Mouse (Mus musculus) forebrain, postnatal 0 days (tissue): ENCODE measurements around the gene Fam167b. TPM values are rescaled to one million over a fixed set of nuclear protein-coding genes. Genes with fewer than 3 reads are reported as not detected.

Experiments used
- ATAC-seq: fragments of 200-750 bp; cut with Nextera tagmentation; 2 replicates; pipeline ENCODE4 v1.8.0; 2017; ENCODE audit warnings: mild to moderate bottlenecking, moderate library complexity
- DNase-seq: peaks from one replicate; pipeline ENCODE4 v3.0.0-alpha.2; 2015
- H3K27ac ChIP-seq: fragments of 300-500 bp; sonication (generic); 2 replicates; pipeline ENCODE4 v1.5.1; 2014; ENCODE audit warnings: low read depth, mild to moderate bottlenecking, antibody characterized with exemption, low read length, moderate library complexity, mixed read lengths
- H3K27me3 ChIP-seq: fragments of 300-500 bp; sonication (generic); 2 replicates; pipeline ENCODE4 v1.6.1; 2014; ENCODE audit warnings: mild to moderate bottlenecking, low read length, mixed read lengths; ENCODE audit not compliant: insufficient read depth
- H3K36me3 ChIP-seq: fragments of 300-500 bp; sonication (generic); 2 replicates; pipeline ENCODE4 v1.6.1; 2014; ENCODE audit warnings: mild to moderate bottlenecking, moderate library complexity; ENCODE audit not compliant: insufficient read depth
- H3K4me1 ChIP-seq: fragments of 300-500 bp; sonication (generic); 2 replicates; pipeline ENCODE4 v1.6.1; 2014; ENCODE audit warnings: antibody characterized with exemption; ENCODE audit not compliant: insufficient read depth
- H3K4me2 ChIP-seq: fragments of 300-500 bp; sonication (generic); 2 replicates; pipeline ENCODE4 v1.6.1; 2014; ENCODE audit warnings: low read depth, mild to moderate bottlenecking, moderate library complexity
- H3K4me3 ChIP-seq: fragments of 300-500 bp; sonication (generic); 2 replicates; pipeline ENCODE4 v1.5.1; 2014; ENCODE audit warnings: low read depth, low read length, mixed read lengths
- H3K9ac ChIP-seq: fragments of 300-500 bp; sonication (generic); 2 replicates; pipeline ENCODE4 v1.6.1; 2014; ENCODE audit warnings: mild to moderate bottlenecking
- H3K9me3 ChIP-seq: fragments of 300-500 bp; sonication (generic); 2 replicates; pipeline ENCODE4 v1.6.1; 2016; ENCODE audit warnings: low read length
- CTCF ChIP-seq: sonication (generic); IDR thresholded peaks from 2 replicates; pipeline ENCODE4 v1.5.1; 2016; ENCODE audit warnings: antibody characterized with exemption, control low read depth, low read depth
- WGBS: fragments of 180-500 bp; shearing (Covaris S2); extraction: QIAGEN DNeasy Blood & Tissue Kit; methylation state at CpG from one replicate; pipeline ENCODE4 v1.1.7; 2014; 5-methylcytosine and 5-hydroxymethylcytosine counted together
- polyA plus RNA-seq: library from polyadenylated mRNA; unstranded; fragments of >200 nt; fragmentation: Nextera tagmentation; extraction: Ambion mirVana; gene quantifications from 2 replicates; pipeline ENCODE4 v1.2.1, GENCODE M21; 2015
- total RNA-seq: library from RNA; depleted of rRNA; stranded (reverse); fragments of >200 nt; gene quantifications from 2 replicates; pipeline ENCODE4 v1.2.3, GENCODE M21; 2014

The Fam167b gene
- total and polyA plus RNA-seq, 2 experiments from 2014 or later, result not detected

DNA sequence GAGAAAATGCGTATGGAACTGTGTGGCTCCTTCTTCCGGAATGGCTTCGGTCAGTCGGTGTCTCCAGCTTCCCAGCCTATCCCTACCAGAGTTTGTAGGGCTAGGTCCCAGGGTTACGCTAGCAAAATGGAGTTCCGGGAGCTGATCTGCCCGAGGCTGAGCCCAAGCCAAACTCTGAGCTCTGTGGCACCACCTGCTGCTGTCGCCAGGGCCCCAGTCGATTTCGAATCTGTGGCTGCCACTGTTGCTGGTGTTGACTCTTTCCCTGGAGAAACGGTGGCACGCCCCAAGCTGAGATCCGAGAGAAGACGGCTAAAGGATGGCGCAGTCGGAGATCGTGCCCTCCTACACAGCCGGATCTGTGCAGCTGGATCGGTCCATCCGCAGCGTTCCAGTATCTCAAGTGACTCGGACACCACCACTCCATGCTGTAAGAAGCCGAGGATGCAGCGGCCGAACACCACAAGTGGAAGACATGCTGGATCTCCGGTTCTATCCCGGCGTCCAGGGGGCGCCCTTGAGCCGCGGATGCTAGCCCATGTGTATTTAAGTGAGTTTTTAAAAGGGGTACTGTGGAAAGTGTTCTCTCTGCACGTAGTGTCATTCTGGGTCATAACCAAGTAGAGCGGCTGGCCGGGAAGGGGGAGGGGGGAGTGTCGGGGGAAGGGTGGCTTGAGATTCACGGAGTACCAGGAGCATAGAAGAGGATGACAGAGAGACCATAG, 6.7 kb upstream of the Fam167b start:
- TF ChIP-seq CTCF, result peak; percentile 69
- DNase-seq (peak; percentile 72), ATAC-seq (peak; percentile 75)
- 2% methylated on average over 36 of the region's 36 CpGs for WGBS
- Histone ChIP-seq H3K4me2 (peak overlapping the region; percentile 60), H3K4me1 (no peaks in the 10 kb centered on the region), H3K36me3 (no peaks in the 10 kb centered on the region), H3K4me3 (peak overlapping the region; percentile 33), H3K9ac (peak overlapping the region; percentile 31), H3K27ac (peak overlapping the region; percentile 36; the same call in 1 of the 2 replicates), H3K9me3 (no peaks in the 10 kb centered on the region), H3K27me3 (no peaks in the 10 kb centered on the region)

DNA sequence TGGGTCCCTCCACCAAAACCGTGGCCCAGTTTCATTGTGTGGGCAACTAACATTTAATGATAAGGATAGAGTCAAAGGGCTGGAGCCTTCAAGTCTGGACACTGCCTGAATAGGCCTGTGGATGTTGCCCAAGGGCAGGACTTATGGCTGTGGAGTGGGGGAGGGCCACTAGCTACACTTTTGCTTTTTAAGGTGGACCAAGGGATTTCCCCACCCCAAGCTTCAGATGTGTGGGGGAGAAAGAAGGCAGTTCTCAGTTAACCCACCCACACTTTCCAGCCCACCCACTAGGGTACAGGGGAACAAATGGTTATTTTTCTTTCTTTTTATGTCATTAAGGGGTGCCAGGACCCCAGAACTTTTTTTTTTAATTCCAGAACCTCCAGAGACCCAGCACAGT, 6.0 kb upstream of the Fam167b start:
- DNase-seq (no peak), ATAC-seq (no peak)
- Histone ChIP-seq H3K4me1 (no peaks in the 10 kb centered on the region), H3K4me2 (peak overlapping the region; percentile 60), H3K9ac (no peak overlapping the region), H3K36me3 (no peaks in the 10 kb centered on the region), H3K27ac (no peak overlapping the region), H3K4me3 (peak overlapping the region; percentile 33; the same call in 1 of the 2 replicates), H3K27me3 (no peaks in the 10 kb centered on the region), H3K9me3 (no peaks in the 10 kb centered on the region)
- no peak for TF ChIP-seq CTCF
- 61% methylated on average over 1 of the region's 1 CpGs for WGBS

DNA sequence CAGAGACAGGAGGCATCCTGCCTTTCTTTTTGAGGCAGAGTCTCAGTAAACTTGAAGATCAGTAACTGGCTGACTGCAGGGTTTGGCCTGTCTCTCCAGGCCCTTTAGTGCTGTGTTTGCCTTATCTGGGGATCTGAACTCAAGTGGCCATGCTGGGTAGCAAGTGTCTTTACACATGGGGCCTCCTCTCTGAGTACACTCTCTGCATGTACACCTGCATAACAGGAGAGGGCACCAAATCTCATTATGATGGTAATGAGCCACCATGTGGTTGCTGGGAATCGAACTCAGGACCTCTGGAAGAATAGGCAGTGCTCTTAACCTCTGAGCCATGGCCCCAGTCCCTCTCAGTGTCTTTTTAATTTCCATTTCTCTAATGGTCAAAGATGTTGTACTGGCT, 3.9 kb upstream of the Fam167b start:
- no peaks in the 10 kb centered on the region for H3K36me3 ChIP-seq
- no peak for ATAC-seq
- H3K4me2 ChIP-seq, result no peak overlapping the region
- H3K4me3 ChIP-seq, result no peak overlapping the region
- DNase-seq, result no peak
- H3K9ac ChIP-seq, result no peak overlapping the region
- H3K27ac ChIP-seq, result no peak overlapping the region
- H3K9me3 ChIP-seq, result no peaks in the 10 kb centered on the region
- H3K4me1 ChIP-seq, result no peaks in the 10 kb centered on the region
- 81% methylated on average over 1 of the region's 1 CpGs for WGBS
- no peak for TF ChIP-seq CTCF
- H3K27me3 ChIP-seq, result no peaks in the 10 kb centered on the region

DNA sequence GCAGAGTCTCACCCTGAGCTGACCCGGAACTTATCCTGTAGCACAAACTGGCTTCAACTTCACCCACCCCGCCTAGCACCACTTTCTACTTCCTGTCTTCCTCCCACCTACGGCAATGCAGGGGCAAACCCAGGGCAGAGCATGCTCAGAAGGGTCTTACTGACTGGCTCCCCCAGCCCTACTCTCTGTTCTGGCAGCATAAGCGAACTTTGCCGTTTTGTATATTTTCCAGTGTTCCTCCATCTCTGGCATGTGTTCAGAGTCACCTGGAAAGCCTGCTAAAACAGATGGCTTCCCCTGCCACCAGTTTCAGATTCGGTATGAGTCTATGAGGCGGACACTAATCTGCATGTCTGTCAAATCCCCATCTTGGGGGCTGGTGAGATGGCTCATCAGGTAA, 2.0 kb upstream of the Fam167b start:
- Histone ChIP-seq H3K27ac (no peak overlapping the region), H3K27me3 (no peaks in the 10 kb centered on the region), H3K4me1 (no peaks in the 10 kb centered on the region), H3K4me3 (no peak overlapping the region), H3K36me3 (no peaks in the 10 kb centered on the region), H3K4me2 (no peak overlapping the region), H3K9ac (no peak overlapping the region), H3K9me3 (no peaks in the 10 kb centered on the region)
- ATAC-seq (no peak), DNase-seq (peak; percentile 36)
- no peak for TF ChIP-seq CTCF
- WGBS, result 62% methylated on average over 7 of the region's 7 CpGs

DNA sequence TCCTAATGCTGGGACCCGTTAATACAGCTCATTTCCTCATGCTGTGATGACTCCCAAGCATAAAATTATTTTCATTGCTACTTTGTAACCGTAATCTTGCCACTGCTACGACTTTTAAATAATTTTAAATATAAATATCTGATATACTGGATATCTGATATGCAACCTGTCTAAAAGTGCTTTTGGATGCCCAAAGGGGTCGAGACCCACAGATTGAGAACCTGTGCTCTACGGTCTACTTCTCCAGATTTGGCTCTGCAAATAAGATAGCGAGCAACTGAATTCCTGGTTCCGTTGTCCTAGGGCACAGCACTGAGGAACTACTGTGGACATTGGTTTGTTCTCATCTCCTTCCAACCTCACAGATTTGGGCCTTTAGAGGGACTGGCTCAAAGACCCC, 661 bp downstream of the Fam167b start:
- no peaks in the 10 kb centered on the region for H3K9me3 ChIP-seq
- no peak overlapping the region for H3K9ac ChIP-seq
- no peak for TF ChIP-seq CTCF
- H3K27me3 ChIP-seq, result no peaks in the 10 kb centered on the region
- ATAC-seq (no peak), DNase-seq (no peak)
- H3K36me3 ChIP-seq, result no peaks in the 10 kb centered on the region
- H3K4me2 ChIP-seq, result no peak overlapping the region
- H3K4me1 ChIP-seq, result no peaks in the 10 kb centered on the region
- H3K27ac ChIP-seq, result no peak overlapping the region
- 87% methylated on average over 7 of the region's 7 CpGs for WGBS
- no peak overlapping the region for H3K4me3 ChIP-seq

DNA sequence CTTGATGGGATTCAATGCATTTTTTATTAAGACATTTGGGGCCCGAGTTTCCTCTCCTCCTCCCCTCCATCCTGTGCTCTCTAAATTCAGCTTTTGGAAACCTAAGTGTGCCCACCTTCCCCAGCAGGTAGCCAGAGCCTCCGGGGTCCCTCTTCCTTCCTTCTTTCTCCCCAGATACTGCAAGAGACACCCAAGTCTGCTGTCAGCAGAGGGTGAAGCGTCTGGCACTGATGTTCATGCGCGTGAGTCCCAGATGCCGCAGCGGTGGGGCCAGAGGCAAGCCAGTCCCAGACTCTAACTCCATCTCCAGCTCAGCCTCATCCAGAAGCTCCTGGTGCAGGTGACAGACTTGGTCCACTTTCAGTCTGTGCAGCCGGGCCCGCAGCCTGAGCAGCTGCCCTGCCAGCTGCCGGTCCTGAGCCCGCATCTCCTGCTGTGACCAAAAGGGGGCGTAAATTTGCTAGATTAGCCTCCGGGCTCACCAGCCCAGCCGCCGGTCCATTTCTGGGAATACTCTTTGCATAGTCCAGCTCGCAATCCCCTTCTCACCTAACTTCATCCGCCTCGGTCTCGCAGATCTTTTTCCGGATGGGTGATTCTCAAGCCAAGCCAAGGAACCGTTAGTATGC, 1.4 kb downstream of the Fam167b start:
- peak; percentile 46 for TF ChIP-seq CTCF
- Histone ChIP-seq H3K4me3 (no peak overlapping the region), H3K9me3 (no peaks in the 10 kb centered on the region), H3K36me3 (no peaks in the 10 kb centered on the region), H3K4me1 (no peaks in the 10 kb centered on the region), H3K9ac (no peak overlapping the region), H3K27me3 (no peaks in the 10 kb centered on the region), H3K4me2 (0 out of 2 replicates have a peak overlapping the region, but pooled peaks have one; percentile 17), H3K27ac (no peak overlapping the region)
- WGBS, result 29% methylated on average over 21 of the region's 21 CpGs
- ATAC-seq, result peak; percentile 36; the same call in 1 of the 2 replicates
- DNase-seq, result peak; percentile 56

DNA sequence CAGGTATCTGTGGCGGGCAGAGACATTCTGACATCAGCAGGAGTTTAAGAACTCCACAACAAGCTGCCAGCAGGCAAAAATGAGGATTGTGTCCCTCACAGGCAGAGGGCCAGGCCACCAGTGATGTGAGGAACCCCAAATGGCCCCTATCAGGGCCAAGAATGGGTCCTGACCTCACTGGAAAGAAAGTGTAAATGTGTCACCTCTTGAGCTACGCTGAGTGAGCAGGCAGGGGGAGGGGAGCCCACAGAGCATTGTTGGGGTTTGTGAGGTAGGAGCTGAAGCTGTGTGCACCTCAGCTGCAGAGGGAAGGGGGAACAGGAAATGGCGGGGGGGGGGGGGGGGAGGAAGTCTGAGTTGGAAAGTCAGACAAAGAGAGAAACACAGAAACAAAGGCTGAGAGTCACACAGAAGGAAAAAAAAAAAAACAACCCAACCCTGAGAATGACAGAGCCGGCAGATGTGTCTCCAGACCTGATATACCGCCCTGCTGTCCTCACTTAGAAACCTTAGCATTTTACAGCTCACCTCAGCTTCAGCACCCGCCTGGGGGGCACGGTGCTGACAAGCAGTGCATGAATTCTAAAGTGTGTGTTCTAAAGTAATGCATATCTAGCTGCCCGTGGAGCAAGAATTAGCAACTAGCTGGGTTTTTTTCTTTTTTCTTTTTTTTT, 3.0 kb downstream of the Fam167b start:
- H3K4me3 ChIP-seq, result no peak overlapping the region
- no peak for ATAC-seq
- TF ChIP-seq CTCF, result no peak
- 62% methylated on average over 7 of the region's 8 CpGs for WGBS
- H3K4me2 ChIP-seq, result no peak overlapping the region
- H3K4me1 ChIP-seq, result no peaks in the 10 kb centered on the region
- no peaks in the 10 kb centered on the region for H3K9me3 ChIP-seq
- H3K27ac ChIP-seq, result no peak overlapping the region
- no peak overlapping the region for H3K9ac ChIP-seq
- no peaks in the 10 kb centered on the region for H3K36me3 ChIP-seq
- DNase-seq, result no peak
- H3K27me3 ChIP-seq, result no peaks in the 10 kb centered on the region
